13 mouse cellular contexts compared by ENCODE assay signal in the genomic region with DNA sequence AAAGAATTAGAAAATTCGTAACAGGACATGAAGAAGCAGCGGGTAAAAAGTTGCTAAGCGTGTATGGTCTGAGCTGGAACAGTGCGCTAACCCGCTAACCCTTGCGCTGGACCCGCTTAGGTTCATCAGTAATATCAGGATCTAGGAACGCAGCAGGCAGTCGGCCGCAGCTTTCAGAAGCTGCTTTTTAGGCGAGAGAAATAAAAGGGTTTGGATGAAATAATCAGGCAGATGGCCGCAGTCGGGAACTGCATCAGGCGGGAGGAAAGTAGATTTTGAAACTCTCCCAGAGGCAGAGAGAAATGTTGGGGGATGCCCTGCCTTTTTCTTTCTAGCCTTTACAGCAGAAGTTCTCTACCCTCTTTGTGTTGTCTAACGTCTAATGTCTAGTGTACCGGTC. TPM values are rescaled to one million over a fixed set of nuclear protein-coding genes. Genes with fewer than 3 reads are reported as not detected.
DNase-seq lines count a peak whose midpoint lies in the region; ATAC-seq lines count a peak whose summit lies in the region.
"Had no signal": no experiment of that assay in that cellular context is flagged by ENCODE, and none has a peak within 500 bp of the region (broad histone marks: within the 10 kb centered on the region; RNA-seq: fewer than 3 reads in every experiment).

No protein-coding gene starts in this region.

- peak; percentile 7 to 11 for DNase-seq in layer of hippocampus, postnatal 10 days (ENCODE audit: low spot score in 2 of 2)
- no peak for DNase-seq in layer of hippocampus, adult 9-11 months
- peak; percentile 4 for DNase-seq in embryo, embryonic 9.5 days (ENCODE audit: extremely low spot score)
- DNase-seq in spleen, postnatal 14 days (ENCODE audit: low spot score in 2 of 2): no peak
- DNase-seq: gastrocnemius, adult 2 months; heart, postnatal 14 days had no signal

- peak overlapping the region; percentile 33 for H3K4me2 ChIP-seq in hindbrain, embryonic 15.5 days
- H3K4me2 ChIP-seq in neural tube, embryonic 15.5 days: peak overlapping the region; percentile 31
- H3K4me2 ChIP-seq: embryonic facial prominence, embryonic 15.5 days; liver, embryonic 15.5 days had no signal

- H3K9ac ChIP-seq in hindbrain, embryonic 15.5 days: no peak overlapping the region
- H3K9ac ChIP-seq in neural tube, embryonic 15.5 days (replicated peaks): no peak overlapping the region
- H3K9ac ChIP-seq: embryonic facial prominence, embryonic 15.5 days; liver, embryonic 15.5 days had no signal

- H3K27me3 ChIP-seq in hindbrain, embryonic 15.5 days: 0 out of 2 replicates have a peak, but pooled peaks cover 6% of the 10 kb centered on the region
- peaks cover 18% of the 10 kb centered on the region for H3K27me3 ChIP-seq in neural tube, embryonic 15.5 days (replicated peaks)

- H3K27ac ChIP-seq in hindbrain, embryonic 15.5 days (replicated peaks): no peak overlapping the region
- H3K27ac ChIP-seq in neural tube, embryonic 15.5 days (replicated peaks): no peak overlapping the region
- H3K27ac ChIP-seq: embryonic facial prominence, embryonic 15.5 days; gastrocnemius, adult 2 months; kidney, postnatal 0 days; liver, embryonic 15.5 days had no signal

- ATAC-seq in hindbrain, embryonic 15.5 days (ENCODE audit: low FRiP score, low read depth): no peak
- no peak for ATAC-seq in neural tube, embryonic 15.5 days (ENCODE audit: low FRiP score)
- no peak for ATAC-seq in granulocyte monocyte progenitor cell, adult 5-6 weeks (replicated peaks; ENCODE audit: poor library complexity, severe bottlenecking)

- peak overlapping the region; percentile 9 for H3K4me3 ChIP-seq in hindbrain, embryonic 15.5 days
- H3K4me3 ChIP-seq in neural tube, embryonic 15.5 days (replicated peaks): 0 out of 2 replicates have a peak overlapping the region, but pooled peaks have one; percentile 1
- H3K4me3 ChIP-seq: embryonic facial prominence, embryonic 15.5 days; gastrocnemius, adult 2 months; liver, embryonic 15.5 days had no signal

- WGBS in hindbrain, embryonic 15.5 days: 5% methylated on average over 16 of the region's 16 CpGs
- WGBS in neural tube, embryonic 15.5 days: 4% methylated on average over 16 of the region's 16 CpGs

- no peaks in the 10 kb centered on the region for H3K36me3 ChIP-seq in hindbrain, embryonic 15.5 days
- H3K36me3 ChIP-seq in neural tube, embryonic 15.5 days: no peaks in the 10 kb centered on the region
- H3K36me3 ChIP-seq: embryonic facial prominence, embryonic 15.5 days; liver, embryonic 15.5 days had no signal

- H3K9me3 ChIP-seq in hindbrain, embryonic 15.5 days: 0 out of 2 replicates have a peak, but pooled peaks cover 5% of the 10 kb centered on the region
- no peaks in the 10 kb centered on the region; the same call in 1 of the 2 replicates for H3K9me3 ChIP-seq in neural tube, embryonic 15.5 days (replicated peaks)
- H3K9me3 ChIP-seq: embryonic facial prominence, embryonic 15.5 days had no signal

- H3K4me1 ChIP-seq in hindbrain, embryonic 15.5 days (replicated peaks): no peaks in the 10 kb centered on the region
- peaks cover 8% of the 10 kb centered on the region; the same call in 1 of the 2 replicates for H3K4me1 ChIP-seq in neural tube, embryonic 15.5 days
- H3K4me1 ChIP-seq: embryonic facial prominence, embryonic 15.5 days; liver, embryonic 15.5 days had no signal

RNA-seq across cellular contexts. Expression of gene Olfr1339, which starts 9.9 kb away (rescaled TPM):
- total RNA-seq in layer of hippocampus, postnatal 10 days (2021): not detected
- polyA plus RNA-seq in hindbrain, embryonic 15.5 days (2015; fragmentation: Nextera tagmentation; extraction: Ambion mirVana): not detected in 2 replicates
- polyA plus RNA-seq in neural tube, embryonic 15.5 days (2015; fragmentation: Nextera tagmentation; extraction: Ambion mirVana): not detected in 2 replicates
- total RNA-seq in granulocyte monocyte progenitor cell, adult 5-6 weeks (2014; fragmentation: Nextera tagmentation): not detected in 2 replicates
- not detected in 2 replicates for total RNA-seq in granulocyte monocyte progenitor cell, adult 5-6 weeks (2017)
- total RNA-seq: gastrocnemius, adult 2 months; heart, postnatal 14 days; left cerebral cortex, adult 8-10 months had no signal
- polyA plus RNA-seq: kidney, postnatal 0 days; liver, embryonic 15.5 days had no signal

RNA-seq across cellular contexts. Expression of gene Olfr1338, which starts 16.7 kb away (rescaled TPM):
- not detected for total RNA-seq in layer of hippocampus, postnatal 10 days (2021)
- polyA plus RNA-seq in hindbrain, embryonic 15.5 days (2015; fragmentation: Nextera tagmentation; extraction: Ambion mirVana): not detected in 2 replicates
- polyA plus RNA-seq in neural tube, embryonic 15.5 days (2015; fragmentation: Nextera tagmentation; extraction: Ambion mirVana): not detected in 2 replicates
- not detected in 2 replicates for total RNA-seq in granulocyte monocyte progenitor cell, adult 5-6 weeks (2014; fragmentation: Nextera tagmentation)
- not detected in 2 replicates for total RNA-seq in granulocyte monocyte progenitor cell, adult 5-6 weeks (2017)
- total RNA-seq: gastrocnemius, adult 2 months; heart, postnatal 14 days; left cerebral cortex, adult 8-10 months had no signal
- polyA plus RNA-seq: kidney, postnatal 0 days; liver, embryonic 15.5 days had no signal

RNA-seq across cellular contexts. Expression of gene Olfr1340, which starts 21.9 kb away (rescaled TPM):
- total RNA-seq in layer of hippocampus, postnatal 10 days (2021): not detected
- polyA plus RNA-seq in hindbrain, embryonic 15.5 days (2015; fragmentation: Nextera tagmentation; extraction: Ambion mirVana): not detected in 2 replicates
- not detected in 2 replicates for polyA plus RNA-seq in neural tube, embryonic 15.5 days (2015; fragmentation: Nextera tagmentation; extraction: Ambion mirVana)
- not detected in 2 replicates for total RNA-seq in granulocyte monocyte progenitor cell, adult 5-6 weeks (2014; fragmentation: Nextera tagmentation)
- total RNA-seq in granulocyte monocyte progenitor cell, adult 5-6 weeks (2017): not detected in 2 replicates
- total RNA-seq: gastrocnemius, adult 2 months; heart, postnatal 14 days; left cerebral cortex, adult 8-10 months had no signal
- polyA plus RNA-seq: kidney, postnatal 0 days; liver, embryonic 15.5 days had no signal

RNA-seq across cellular contexts. Expression of gene Olfr1341, which starts 38.6 kb away (rescaled TPM):
- total RNA-seq in layer of hippocampus, postnatal 10 days (2021): not detected
- not detected in 2 replicates for polyA plus RNA-seq in hindbrain, embryonic 15.5 days (2015; fragmentation: Nextera tagmentation; extraction: Ambion mirVana)
- polyA plus RNA-seq in neural tube, embryonic 15.5 days (2015; fragmentation: Nextera tagmentation; extraction: Ambion mirVana): not detected in 2 replicates
- total RNA-seq in granulocyte monocyte progenitor cell, adult 5-6 weeks (2014; fragmentation: Nextera tagmentation): not detected in 2 replicates
- total RNA-seq in granulocyte monocyte progenitor cell, adult 5-6 weeks (2017): not detected in 2 replicates
- total RNA-seq: gastrocnemius, adult 2 months; heart, postnatal 14 days; left cerebral cortex, adult 8-10 months had no signal
- polyA plus RNA-seq: kidney, postnatal 0 days; liver, embryonic 15.5 days had no signal

RNA-seq across cellular contexts. Expression of gene Olfr1337, which starts 40.5 kb away (rescaled TPM):
- not detected for total RNA-seq in layer of hippocampus, postnatal 10 days (2021)
- polyA plus RNA-seq in hindbrain, embryonic 15.5 days (2015; fragmentation: Nextera tagmentation; extraction: Ambion mirVana): not detected in 2 replicates
- not detected in 2 replicates for polyA plus RNA-seq in neural tube, embryonic 15.5 days (2015; fragmentation: Nextera tagmentation; extraction: Ambion mirVana)
- total RNA-seq in granulocyte monocyte progenitor cell, adult 5-6 weeks (2014; fragmentation: Nextera tagmentation): not detected in 2 replicates
- not detected in 2 replicates for total RNA-seq in granulocyte monocyte progenitor cell, adult 5-6 weeks (2017)
- total RNA-seq: gastrocnemius, adult 2 months; heart, postnatal 14 days; left cerebral cortex, adult 8-10 months had no signal
- polyA plus RNA-seq: embryonic facial prominence, embryonic 15.5 days; kidney, postnatal 0 days; liver, embryonic 15.5 days had no signal

Comparison
In these comparisons a context has a peak if more than half of its experiments do, and no peak if none do; other contexts are left out.
1. DNase-seq: peak in layer of hippocampus, postnatal 10 days (2 of 2) and embryo, embryonic 9.5 days (single experiment); none in layer of hippocampus, adult 9-11 months (single experiment) and spleen, postnatal 14 days (0 of 2).